Mouse (Mus musculus): Measurements from ENCODE around the gene Tcf23. TPM values are rescaled to one million over a fixed set of nuclear protein-coding genes. Genes with fewer than 3 reads are reported as not detected.

The Tcf23 gene
- 0.02 TPM in 1 of 2 replicates, not detected in the other for polyA plus RNA-seq (2016; fragmentation: Nextera tagmentation; extraction: Ambion mirVana)

DNA sequence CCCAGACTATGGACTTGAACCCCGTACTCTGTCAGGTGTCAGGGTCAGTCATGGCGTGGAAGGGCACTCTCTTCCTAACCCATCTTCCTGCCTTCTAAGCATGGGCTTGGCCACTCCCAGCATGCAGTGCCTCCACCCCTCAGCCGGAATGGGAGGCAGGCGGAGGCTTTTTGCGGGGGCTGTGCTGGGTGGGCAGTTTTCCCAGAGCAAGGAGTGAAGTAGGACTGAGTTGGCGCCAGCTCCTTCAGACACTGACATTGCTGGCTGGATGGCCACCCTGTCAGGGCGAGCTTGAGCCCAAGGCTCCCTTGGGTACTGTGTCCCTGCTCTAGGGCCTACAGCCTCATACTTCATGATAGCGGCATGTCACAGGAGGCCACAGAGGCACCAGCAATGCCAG is at the start of gene Tcf23:
Tcf23 (plus strand) TSS at position 247 of the 400 bp plus-strand sequence.
- WGBS: 74% methylated on average over 8 of the region's 8 CpGs
- Histone ChIP-seq H3K4me3 (no peak within 1 kb of the TSS), H3K9me3 (replicated peaks) (no peaks in the 10 kb centered on the region), H3K36me3 (no peaks in the 10 kb centered on the region), H3K27ac (replicated peaks) (no peak within 1 kb of the TSS), H3K27me3 (ENCODE audit: low read depth, poor library complexity, severe bottlenecking) (peaks cover 62% of the 10 kb centered on the region), H3K4me1 (no peaks in the 10 kb centered on the region)
- no peak for DNase-seq (ENCODE audit: low spot score)

DNA sequence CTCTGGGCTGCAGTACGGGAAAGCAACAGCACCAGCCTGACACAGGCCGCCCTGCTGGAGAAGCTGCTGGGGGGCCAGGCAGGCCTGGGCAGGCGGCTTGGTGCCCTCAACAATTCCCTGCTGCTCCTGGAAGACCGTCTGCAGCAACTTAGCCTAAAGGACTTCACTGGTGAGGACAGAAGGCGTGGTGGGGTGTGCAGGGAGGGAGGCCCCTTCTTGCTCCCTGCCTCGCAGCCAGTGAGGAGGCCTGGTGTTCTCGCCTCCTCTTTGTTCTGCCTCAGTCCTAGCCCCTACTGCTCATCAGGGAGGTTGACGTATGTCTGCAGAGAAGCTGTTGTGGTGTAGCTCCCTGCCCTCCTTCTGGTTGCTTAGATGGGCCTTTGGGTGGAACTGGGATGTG is 49.8 kb upstream of the Tcf23 start:
- Histone ChIP-seq H3K36me3 (peaks cover 10% of the 10 kb centered on the region), H3K27ac (replicated peaks) (no peak overlapping the region), H3K4me1 (peaks cover 68% of the 10 kb centered on the region), H3K9me3 (replicated peaks) (no peaks in the 10 kb centered on the region), H3K27me3 (ENCODE audit: low read depth, poor library complexity, severe bottlenecking) (peaks cover 28% of the 10 kb centered on the region), H3K4me3 (0 out of 2 replicates have a peak overlapping the region, but pooled peaks have one; percentile 22)
- WGBS: 75% methylated on average over 8 of the region's 8 CpGs
- DNase-seq (ENCODE audit: low spot score): no peak

- no peaks in the 10 kb centered on the region for H3K9me3 ChIP-seq (replicated peaks)
- H3K4me3 ChIP-seq: peak overlapping the region; percentile 60; the same call in 1 of the 2 replicates
- DNase-seq (ENCODE audit: low spot score): no peak
- H3K27ac ChIP-seq (replicated peaks): no peak overlapping the region
- 76% methylated on average over 11 of the region's 11 CpGs for WGBS
- H3K36me3 ChIP-seq: peaks cover 10% of the 10 kb centered on the region
- peaks cover 39% of the 10 kb centered on the region for H3K27me3 ChIP-seq (ENCODE audit: low read depth, poor library complexity, severe bottlenecking)
- peaks cover 55% of the 10 kb centered on the region for H3K4me1 ChIP-seq
Measured at GRCm38 (mm10) chr5:30919831-30920614, 48.4 kb upstream of the Tcf23 start.

GRCm38 (mm10) chr5:30920621-30921020 is 47.8 kb upstream of the Tcf23 start:
- Histone ChIP-seq H3K4me1 (peaks cover 49% of the 10 kb centered on the region), H3K27me3 (ENCODE audit: low read depth, poor library complexity, severe bottlenecking) (peaks cover 43% of the 10 kb centered on the region), H3K36me3 (peaks cover 10% of the 10 kb centered on the region), H3K4me3 (peak overlapping the region; percentile 60), H3K27ac (replicated peaks) (peak overlapping the region; percentile 10; the same call in 1 of the 2 replicates), H3K9me3 (replicated peaks) (no peaks in the 10 kb centered on the region)
- DNase-seq (ENCODE audit: low spot score): no peak
- 58% methylated on average over 19 of the region's 19 CpGs for WGBS

- H3K27ac ChIP-seq (replicated peaks): peak within 1 kb of the TSS; percentile 82
- H3K27me3 ChIP-seq (ENCODE audit: low read depth, poor library complexity, severe bottlenecking): peaks cover 43% of the 10 kb centered on the region
- H3K4me1 ChIP-seq: peaks cover 41% of the 10 kb centered on the region
- no peaks in the 10 kb centered on the region for H3K9me3 ChIP-seq (replicated peaks)
- 1% methylated on average over 40 of the region's 40 CpGs for WGBS
- H3K4me3 ChIP-seq: peak within 1 kb of the TSS; percentile 60
- peak; percentile 95 for DNase-seq (ENCODE audit: low spot score)
- H3K36me3 ChIP-seq: peaks cover 10% of the 10 kb centered on the region
Measured at GRCm38 (mm10) chr5:30921256-30922033, 47.0 kb upstream of the Tcf23 start, which contains the start of gene Khk. Gene Khk (plus strand): TSS chr5:30921431.

DNA sequence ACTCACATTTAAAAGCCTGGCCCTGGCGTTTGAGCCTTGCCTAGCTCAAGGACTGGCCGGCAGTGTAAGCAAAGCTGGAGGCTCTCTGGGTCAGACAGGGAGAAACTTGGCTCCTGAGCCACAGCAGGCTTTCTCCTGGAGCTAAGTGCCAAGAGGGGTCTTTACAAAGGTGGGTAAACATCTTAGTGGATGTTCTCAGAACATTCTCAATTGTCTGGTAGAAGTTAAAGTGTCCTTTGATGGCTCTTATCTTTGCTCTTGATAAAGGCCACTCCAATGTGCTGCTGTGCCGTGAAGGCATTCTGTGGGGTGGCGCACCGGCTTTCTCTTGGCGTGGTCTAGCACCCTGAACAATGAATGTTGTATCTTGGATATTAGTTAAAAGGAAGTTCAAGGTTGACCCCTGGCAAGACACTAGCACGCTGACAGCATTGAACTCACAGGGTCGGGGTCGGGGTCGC is 45.9 kb upstream of the Tcf23 start:
- Histone ChIP-seq H3K4me3 (peak overlapping the region; percentile 60), H3K9me3 (replicated peaks) (no peaks in the 10 kb centered on the region), H3K36me3 (peaks cover 9% of the 10 kb centered on the region), H3K27me3 (ENCODE audit: low read depth, poor library complexity, severe bottlenecking) (peaks cover 43% of the 10 kb centered on the region), H3K4me1 (peaks cover 36% of the 10 kb centered on the region), H3K27ac (replicated peaks) (no peak overlapping the region)
- 77% methylated on average over 10 of the region's 10 CpGs for WGBS
- no peak for DNase-seq (ENCODE audit: low spot score)

GRCm38 (mm10) chr5:30923119-30923518 is 45.3 kb upstream of the Tcf23 start:
- Histone ChIP-seq H3K27ac (replicated peaks) (no peak overlapping the region), H3K9me3 (replicated peaks) (no peaks in the 10 kb centered on the region), H3K27me3 (ENCODE audit: low read depth, poor library complexity, severe bottlenecking) (peaks cover 43% of the 10 kb centered on the region), H3K36me3 (peaks cover 8% of the 10 kb centered on the region), H3K4me3 (no peak overlapping the region), H3K4me1 (peaks cover 37% of the 10 kb centered on the region)
- WGBS: 92% methylated on average over 6 of the region's 6 CpGs
- no peak for DNase-seq (ENCODE audit: low spot score)

- 80% methylated on average over 8 of the region's 8 CpGs for WGBS
- Histone ChIP-seq H3K27me3 (ENCODE audit: low read depth, poor library complexity, severe bottlenecking) (peaks cover 41% of the 10 kb centered on the region), H3K27ac (replicated peaks) (no peak overlapping the region), H3K9me3 (replicated peaks) (no peaks in the 10 kb centered on the region), H3K36me3 (no peaks in the 10 kb centered on the region), H3K4me1 (peaks cover 36% of the 10 kb centered on the region), H3K4me3 (no peak overlapping the region)
- no peak for DNase-seq (ENCODE audit: low spot score)
Measured at GRCm38 (mm10) chr5:30924614-30925013, 43.8 kb upstream of the Tcf23 start.

DNA sequence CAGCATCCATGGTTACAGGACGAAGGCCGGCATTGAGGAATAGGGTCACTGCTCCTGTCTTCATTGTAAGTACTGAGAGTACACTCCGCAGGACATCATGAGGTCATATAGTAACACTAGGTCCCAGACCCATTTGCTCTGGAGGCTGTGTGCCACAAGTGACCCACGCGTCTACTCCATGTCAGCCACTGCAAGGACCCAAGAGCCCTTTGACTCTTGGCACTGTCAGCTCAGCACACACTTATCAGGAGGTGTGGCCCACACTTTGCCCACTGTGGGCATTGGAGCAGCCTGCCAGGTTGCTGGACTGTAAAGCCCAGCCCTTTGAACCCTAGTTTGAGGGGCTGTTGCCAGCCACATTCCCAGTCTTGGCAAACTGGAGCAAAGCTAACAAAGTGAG is 43.2 kb upstream of the Tcf23 start:
- Histone ChIP-seq H3K4me1 (peaks cover 35% of the 10 kb centered on the region), H3K9me3 (replicated peaks) (no peaks in the 10 kb centered on the region), H3K4me3 (no peak overlapping the region), H3K27ac (replicated peaks) (no peak overlapping the region), H3K27me3 (ENCODE audit: low read depth, poor library complexity, severe bottlenecking) (peaks cover 35% of the 10 kb centered on the region), H3K36me3 (no peaks in the 10 kb centered on the region)
- no peak for DNase-seq (ENCODE audit: low spot score)
- WGBS: 90% methylated on average over 5 of the region's 5 CpGs

DNA sequence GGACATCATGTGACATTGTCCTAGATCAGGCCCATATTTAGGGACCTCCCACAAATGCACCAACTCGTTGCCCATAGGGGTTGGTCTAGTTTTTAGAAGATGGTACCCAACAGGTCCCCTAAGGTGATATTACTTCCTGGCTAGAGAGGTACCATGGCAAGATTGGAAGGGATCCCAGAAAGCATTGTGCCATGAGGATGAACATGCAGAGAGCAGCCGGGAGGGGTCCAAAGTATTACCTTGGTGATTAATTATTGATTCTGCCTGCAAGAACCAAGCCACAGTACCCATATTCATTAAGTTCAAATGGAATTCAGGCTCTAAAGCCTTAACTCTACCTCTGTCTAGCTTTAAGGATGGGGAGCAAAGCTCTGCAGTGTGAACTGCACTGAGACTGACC is 42.4 kb upstream of the Tcf23 start:
- WGBS: 83% methylated on average over 2 of the region's 2 CpGs
- no peak for DNase-seq (ENCODE audit: low spot score)
- Histone ChIP-seq H3K9me3 (replicated peaks) (no peaks in the 10 kb centered on the region), H3K36me3 (no peaks in the 10 kb centered on the region), H3K4me1 (peaks cover 27% of the 10 kb centered on the region), H3K27me3 (ENCODE audit: low read depth, poor library complexity, severe bottlenecking) (peaks cover 29% of the 10 kb centered on the region), H3K27ac (replicated peaks) (no peak overlapping the region), H3K4me3 (no peak overlapping the region)

DNA sequence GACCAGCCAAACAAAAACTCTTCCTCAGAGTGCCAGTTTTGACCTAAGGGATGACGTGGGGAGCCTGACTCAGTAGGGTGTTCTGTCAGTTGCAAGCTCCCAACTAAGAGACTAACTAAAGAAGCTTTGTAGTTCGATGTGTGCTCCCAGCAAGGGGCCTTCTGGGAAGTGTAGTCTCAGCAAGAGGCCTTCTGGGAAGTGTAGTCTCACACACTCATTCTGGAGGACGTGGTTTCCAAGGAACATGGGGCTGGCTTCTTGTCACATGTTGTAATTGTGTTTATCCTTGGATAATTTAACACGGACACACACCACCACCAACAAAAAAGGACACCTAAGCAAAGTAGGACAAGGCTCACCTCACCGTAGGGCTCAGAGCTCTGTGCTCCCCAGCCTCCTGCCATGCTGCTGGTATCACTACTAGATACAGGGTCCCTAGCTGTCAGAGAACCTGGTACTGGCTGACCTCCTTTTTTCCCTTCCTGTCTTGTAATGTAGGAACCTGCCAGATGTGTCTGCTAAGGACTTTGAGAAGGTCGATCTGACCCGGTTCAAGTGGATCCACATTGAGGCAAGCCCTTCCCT is 40.4 kb upstream of the Tcf23 start:
- Histone ChIP-seq H3K9me3 (replicated peaks) (no peaks in the 10 kb centered on the region), H3K36me3 (no peaks in the 10 kb centered on the region), H3K4me3 (peak overlapping the region; percentile 31; the same call in 1 of the 2 replicates), H3K4me1 (peaks cover 7% of the 10 kb centered on the region; the same call in 1 of the 2 replicates), H3K27me3 (ENCODE audit: low read depth, poor library complexity, severe bottlenecking) (peaks cover 21% of the 10 kb centered on the region), H3K27ac (replicated peaks) (no peak overlapping the region)
- DNase-seq (ENCODE audit: low spot score): no peak
- WGBS: 43% methylated on average over 7 of the region's 7 CpGs

- H3K27ac ChIP-seq (replicated peaks): no peak overlapping the region
- 47% methylated on average over 4 of the region's 4 CpGs for WGBS
Measured at GRCm38 (mm10) chr5:30930121-30930520, 38.3 kb upstream of the Tcf23 start.

More at GRCm38 (mm10) chr5:30930121-30930520, 38.3 kb upstream of the Tcf23 start:
- H3K9me3 ChIP-seq (replicated peaks): no peaks in the 10 kb centered on the region
- 0 out of 2 replicates have a peak, but pooled peaks cover 6% of the 10 kb centered on the region for H3K4me1 ChIP-seq
- no peak overlapping the region for H3K4me3 ChIP-seq
- H3K27me3 ChIP-seq (ENCODE audit: low read depth, poor library complexity, severe bottlenecking): peaks cover 3% of the 10 kb centered on the region; the same call in 1 of the 2 replicates
- peak; percentile 48 for DNase-seq (ENCODE audit: low spot score)
- no peaks in the 10 kb centered on the region for H3K36me3 ChIP-seq

All from midbrain, embryonic 10.5 days (tissue).